Mouse (Mus musculus): ENCODE measurements at regions not wholly inside any gene's neighbourhood (a gene's known extent, or its start where the extent isn't known, plus 50 kb on each side); places are given as distances from the start of the nearest gene placed in this dataset.

DNA sequence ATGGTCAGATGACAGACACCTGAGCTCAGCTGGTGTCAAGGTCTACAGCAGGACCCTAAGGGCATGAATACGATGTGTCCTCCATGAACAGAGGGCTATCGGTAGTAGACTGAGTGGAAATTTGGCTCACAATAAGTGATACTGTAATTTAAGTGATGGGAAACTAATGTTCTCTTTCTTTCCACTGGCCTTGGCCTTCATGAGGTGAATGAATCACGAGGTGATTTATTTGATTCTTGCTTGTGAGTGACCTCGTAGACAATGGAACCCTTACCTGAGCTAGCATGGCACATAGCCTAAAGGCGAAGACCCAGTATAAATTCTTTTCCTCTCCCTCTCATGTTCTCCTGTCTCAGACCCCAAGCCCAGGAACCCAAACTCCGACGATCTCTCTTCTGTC lies 54.1 kb upstream of the Gm5148 start:
- no peak overlapping the region for H3K9ac ChIP-seq
- H3K27ac ChIP-seq (ENCODE audit: low read depth, low read length): no peak overlapping the region
- WGBS: 94% methylated on average over 7 of the region's 7 CpGs
- H3K27me3 ChIP-seq (ENCODE audit: insufficient read depth, low read length): no peaks in the 10 kb centered on the region
- DNase-seq (no peak), ATAC-seq (no peak)
- TF ChIP-seq CTCF (IDR thresholded peaks at IDR 0.05; ENCODE audit: low read depth): no peak
- H3K4me3 ChIP-seq (ENCODE audit: low read depth, low read length): no peak overlapping the region
- H3K9me3 ChIP-seq (ENCODE audit: low read length): no peaks in the 10 kb centered on the region
- no peaks in the 10 kb centered on the region for H3K4me1 ChIP-seq (ENCODE audit: insufficient read depth)
- no peak overlapping the region for H3K4me2 ChIP-seq (ENCODE audit: low read depth)
- H3K36me3 ChIP-seq (ENCODE audit: insufficient read depth): no peaks in the 10 kb centered on the region

DNA sequence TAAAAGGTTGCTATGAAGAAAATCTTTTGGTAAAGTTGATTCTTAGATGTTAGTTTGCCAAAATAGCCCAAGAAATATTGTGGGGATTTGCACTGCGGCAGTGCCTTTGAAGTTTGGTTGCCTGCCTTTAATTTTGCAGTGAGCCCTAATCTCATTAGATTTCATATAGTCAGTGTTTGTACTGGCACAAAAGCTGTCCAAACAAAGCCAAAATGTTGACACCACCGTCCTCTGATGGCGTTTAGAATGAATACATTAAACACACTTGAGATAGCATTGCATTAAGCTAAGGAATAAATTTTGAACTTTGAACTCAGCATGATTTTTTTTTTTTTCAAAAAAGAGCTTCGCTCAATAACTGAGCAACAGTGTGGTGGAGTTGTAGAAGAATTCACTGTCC lies 51.9 kb upstream of the Gm5148 start:
- no peak for ATAC-seq
- no peak for DNase-seq
- no peaks in the 10 kb centered on the region for H3K4me1 ChIP-seq (ENCODE audit: insufficient read depth)
- no peaks in the 10 kb centered on the region for H3K27me3 ChIP-seq (ENCODE audit: insufficient read depth, low read length)
- no peak overlapping the region for H3K9ac ChIP-seq
- H3K4me3 ChIP-seq (ENCODE audit: low read depth, low read length): no peak overlapping the region
- no peak for TF ChIP-seq CTCF (IDR thresholded peaks at IDR 0.05; ENCODE audit: low read depth)
- no peak overlapping the region for H3K27ac ChIP-seq (ENCODE audit: low read depth, low read length)
- no peaks in the 10 kb centered on the region for H3K9me3 ChIP-seq (ENCODE audit: low read length)
- H3K36me3 ChIP-seq (ENCODE audit: insufficient read depth): no peaks in the 10 kb centered on the region
- H3K4me2 ChIP-seq (ENCODE audit: low read depth): no peak overlapping the region
- 10% methylated on average over 4 of the region's 4 CpGs for WGBS
